Mouse (Mus musculus): ENCODE measurements at regions not wholly inside any gene's neighbourhood (a gene's known extent, or its start where the extent isn't known, plus 50 kb on each side); places are given as distances from the start of the nearest gene placed in this dataset.

GRCm38 (mm10) chr12:58560840-58561239 lies 291.8 kb upstream of the Clec14a start:
- intact Hi-C loops (cut with DNase I): no loop called here
- no peak overlapping the region for H3K4me3 ChIP-seq
- DNase-seq (ENCODE audit: extremely low spot score in 1 of 2, low spot score in 2 of 2): no peak
- H3K27ac ChIP-seq: no peak overlapping the region
- TF ChIP-seq CTCF (IDR thresholded peaks at IDR 0.05): no peak

DNA sequence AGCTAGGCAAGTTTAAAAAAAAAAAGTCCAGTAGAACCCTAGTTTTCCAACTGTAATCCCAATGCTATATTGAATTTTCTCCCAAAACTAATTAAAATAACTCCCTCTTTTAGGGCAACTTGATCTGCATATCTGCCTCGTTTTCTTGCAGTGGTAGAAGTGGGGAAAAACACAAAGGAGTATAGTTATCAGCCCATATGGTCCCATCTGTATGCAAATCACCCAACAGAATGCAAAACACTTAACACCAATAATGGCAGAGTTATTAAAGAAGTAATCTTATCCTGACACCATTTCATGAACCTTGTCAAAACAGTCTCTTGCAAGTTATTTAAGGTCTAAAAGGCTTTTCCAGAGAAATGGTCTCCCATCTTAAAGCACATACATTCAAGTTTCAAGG lies 290.7 kb upstream of the Clec14a start:
- Histone ChIP-seq H3K27ac (no peak overlapping the region), H3K4me3 (no peak overlapping the region)
- TF ChIP-seq CTCF (IDR thresholded peaks at IDR 0.05): no peak
- DNase-seq (ENCODE audit: extremely low spot score in 1 of 2, low spot score in 2 of 2): no peak
- intact Hi-C loops (cut with DNase I): no loop called here

DNA sequence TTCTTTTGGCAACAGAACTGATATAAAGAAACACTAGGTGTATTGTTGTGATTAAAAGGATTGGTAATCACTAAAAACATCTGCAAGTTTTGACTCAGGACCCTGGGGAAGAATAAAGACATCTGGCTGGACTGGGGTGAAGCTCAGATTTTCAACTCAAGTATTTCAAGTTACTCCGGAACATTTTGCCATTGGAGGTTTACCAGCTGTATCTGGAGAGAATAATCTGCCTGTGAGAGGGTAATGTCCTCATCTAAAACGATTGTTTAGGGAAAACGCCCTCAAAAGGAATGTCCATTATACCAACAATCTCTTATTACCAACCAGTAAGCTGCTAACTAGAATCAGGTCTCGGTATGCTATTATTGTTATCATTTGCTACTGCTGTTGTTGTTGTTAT lies 288.2 kb upstream of the Clec14a start:
- DNase-seq (ENCODE audit: extremely low spot score in 1 of 2, low spot score in 2 of 2): no peak
- H3K27ac ChIP-seq: no peak overlapping the region
- no peak for TF ChIP-seq CTCF (IDR thresholded peaks at IDR 0.05)
- intact Hi-C loops (cut with DNase I): no loop called here
- no peak overlapping the region for H3K4me3 ChIP-seq

- no peak for DNase-seq (ENCODE audit: extremely low spot score in 1 of 2, low spot score in 2 of 2)
- intact Hi-C loops (cut with DNase I): no loop called here
- no peak for TF ChIP-seq CTCF (IDR thresholded peaks at IDR 0.05)
- no peak overlapping the region for H3K4me3 ChIP-seq
- no peak overlapping the region for H3K27ac ChIP-seq
Observed at GRCm38 (mm10) chr12:58556741-58557140, 287.7 kb upstream of the Clec14a start.

GRCm38 (mm10) chr12:58556060-58556459 lies 287.0 kb upstream of the Clec14a start:
- no peak for DNase-seq (ENCODE audit: extremely low spot score in 1 of 2, low spot score in 2 of 2)
- Histone ChIP-seq H3K27ac (no peak overlapping the region), H3K4me3 (no peak overlapping the region)
- TF ChIP-seq CTCF (IDR thresholded peaks at IDR 0.05): no peak
- intact Hi-C loops (cut with DNase I): no loop called here

- no peak for TF ChIP-seq CTCF (IDR thresholded peaks at IDR 0.05)
- Histone ChIP-seq H3K27ac (no peak overlapping the region), H3K4me3 (no peak overlapping the region)
- no peak for DNase-seq (ENCODE audit: extremely low spot score in 1 of 2, low spot score in 2 of 2)
- intact Hi-C loops (cut with DNase I): no loop called here
Observed at GRCm38 (mm10) chr12:58550859-58551761, 282.0 kb upstream of the Clec14a start.

- intact Hi-C loops (cut with DNase I): no loop called here
- TF ChIP-seq CTCF (IDR thresholded peaks at IDR 0.05): no peak
- Histone ChIP-seq H3K27ac (no peak overlapping the region), H3K4me3 (no peak overlapping the region)
- no peak for DNase-seq (ENCODE audit: extremely low spot score in 1 of 2, low spot score in 2 of 2)
Observed at GRCm38 (mm10) chr12:58545832-58546538, 276.9 kb upstream of the Clec14a start.

- intact Hi-C loops (cut with DNase I): no loop called here
- H3K27ac ChIP-seq: no peak overlapping the region
- DNase-seq (ENCODE audit: extremely low spot score in 1 of 2, low spot score in 2 of 2): no peak
- H3K4me3 ChIP-seq: no peak overlapping the region
- no peak for TF ChIP-seq CTCF (IDR thresholded peaks at IDR 0.05)
Observed at GRCm38 (mm10) chr12:58544862-58545261, 275.8 kb upstream of the Clec14a start.

DNA sequence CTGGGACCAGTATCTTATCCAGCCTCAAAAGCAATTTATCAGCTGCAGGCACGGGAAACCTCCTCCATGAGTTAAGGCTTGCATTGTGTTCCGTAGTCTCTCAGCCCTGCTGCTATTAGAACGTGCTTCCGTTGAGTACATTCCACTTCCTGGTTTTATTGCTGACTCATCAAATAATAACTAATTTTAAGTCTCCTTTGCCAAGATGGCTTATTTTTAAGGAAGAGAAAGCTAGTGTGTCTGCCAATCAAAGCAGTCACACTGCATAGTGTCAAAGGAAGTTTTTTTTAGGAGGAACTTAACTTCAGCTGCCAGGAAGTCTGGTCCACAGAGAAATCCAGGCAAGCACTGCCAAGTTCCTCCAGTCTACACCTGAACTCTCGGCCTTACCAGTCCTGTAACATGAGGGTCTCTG lies 269.2 kb upstream of the Clec14a start:
- Histone ChIP-seq H3K4me3 (no peak overlapping the region), H3K27ac (no peak overlapping the region)
- intact Hi-C loops (cut with DNase I): no loop called here
- no peak for DNase-seq (ENCODE audit: extremely low spot score in 1 of 2, low spot score in 2 of 2)
- TF ChIP-seq CTCF (IDR thresholded peaks at IDR 0.05): no peak

GRCm38 (mm10) chr12:58537833-58538232 lies 268.7 kb upstream of the Clec14a start:
- no peak for TF ChIP-seq CTCF (IDR thresholded peaks at IDR 0.05)
- intact Hi-C loops (cut with DNase I): no loop called here
- Histone ChIP-seq H3K27ac (no peak overlapping the region), H3K4me3 (no peak overlapping the region)
- no peak for DNase-seq (ENCODE audit: extremely low spot score in 1 of 2, low spot score in 2 of 2)

DNA sequence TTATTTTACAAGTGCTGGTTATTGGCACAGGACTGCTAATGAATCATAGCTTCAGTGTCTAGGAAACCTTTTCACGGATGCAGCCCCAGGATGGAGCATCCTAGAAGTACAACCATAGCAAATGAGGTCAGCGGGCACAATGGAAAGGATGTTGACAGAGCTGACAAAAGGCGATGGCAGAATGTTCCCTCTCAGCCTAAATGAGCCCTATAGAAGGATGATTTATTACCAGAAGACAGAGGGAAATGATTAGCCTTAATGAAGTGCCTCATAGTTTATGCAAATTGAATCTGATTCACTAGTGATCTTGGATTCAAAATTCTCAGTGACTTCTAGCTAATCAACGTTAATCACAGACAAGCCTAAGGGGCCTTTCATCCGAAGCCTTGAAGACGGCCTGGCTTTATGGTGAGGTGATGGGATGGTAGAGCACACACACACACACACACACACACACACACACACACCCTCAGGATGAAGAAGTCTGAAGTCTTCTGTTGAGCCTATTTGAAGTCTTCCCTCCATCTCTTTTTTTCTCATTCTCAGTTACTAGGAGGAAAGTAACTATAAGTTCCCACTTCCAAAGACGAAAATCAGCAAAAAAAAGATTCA lies 267.4 kb upstream of the Clec14a start:
- no peak overlapping the region for H3K4me3 ChIP-seq
- DNase-seq (ENCODE audit: extremely low spot score in 1 of 2, low spot score in 2 of 2): no peak
- TF ChIP-seq CTCF (IDR thresholded peaks at IDR 0.05): no peak
- intact Hi-C loops (cut with DNase I): no loop called here
- H3K27ac ChIP-seq: no peak overlapping the region

DNA sequence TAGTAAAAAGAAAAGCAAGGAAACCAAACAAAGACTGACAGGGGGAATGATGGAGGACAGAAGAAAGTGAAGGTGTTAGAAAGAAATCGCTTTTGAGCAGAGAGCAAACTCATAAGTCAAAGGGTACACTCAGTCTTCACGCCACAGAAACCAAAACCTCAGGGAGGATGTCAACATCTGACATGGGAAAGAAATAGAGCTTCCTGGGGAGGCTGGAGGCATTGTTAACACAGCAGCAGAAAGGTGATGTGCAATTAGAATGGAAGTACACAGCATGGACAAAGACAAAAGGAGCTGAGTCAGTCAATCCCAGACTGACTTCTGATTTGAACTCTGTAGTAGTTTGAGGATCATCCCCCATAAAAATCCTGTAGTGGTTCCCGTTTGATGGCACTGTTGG lies 261.2 kb upstream of the Clec14a start:
- intact Hi-C loops (cut with DNase I): no loop called here
- Histone ChIP-seq H3K27ac (no peak overlapping the region), H3K4me3 (no peak overlapping the region)
- DNase-seq (ENCODE audit: extremely low spot score in 1 of 2, low spot score in 2 of 2): no peak
- no peak for TF ChIP-seq CTCF (IDR thresholded peaks at IDR 0.05)
